Mouse (Mus musculus) embryonic fibroblast, embryonic 13.5 days (primary cell): ENCODE measurements around the gene Gm12169. TPM values are rescaled to one million over a fixed set of nuclear protein-coding genes. Genes with fewer than 3 reads are reported as not detected.

Experiments used
- H3K27ac ChIP-seq: 2 replicates; pipeline ENCODE4 v1.5.1; 2012; ENCODE audit warnings: low read length, control low read depth, inconsistent platforms; ENCODE audit not compliant: insufficient read depth
- H3K4me1 ChIP-seq: 2 replicates; pipeline ENCODE4 v1.6.1; 2011; ENCODE audit warnings: low read length; ENCODE audit not compliant: control insufficient read depth, insufficient read depth
- H3K4me3 ChIP-seq: 2 replicates; pipeline ENCODE4 v1.5.1; 2011; ENCODE audit warnings: mild to moderate bottlenecking, control low read depth, low read length; ENCODE audit not compliant: insufficient read depth
- CTCF ChIP-seq: IDR thresholded peaks from 2 replicates; pipeline ENCODE4 v1.5.1; 2011; ENCODE audit warnings: mild to moderate bottlenecking, control low read depth, low read length, moderate library complexity, borderline replicate concordance; ENCODE audit not compliant: insufficient read depth
- POLR2A ChIP-seq: IDR thresholded peaks from 2 replicates; pipeline ENCODE4 v1.6.1; 2011; ENCODE audit warnings: low read depth, mild to moderate bottlenecking, control low read depth, low read length, moderate library complexity
- polyA plus RNA-seq: library from polyadenylated mRNA; stranded (reverse); fragments of >200 nt; gene quantifications from 2 replicates; pipeline ENCODE4 v1.2.4, GENCODE M21; 2011; ENCODE audit warnings: low read depth; ENCODE audit not compliant: missing spikeins, insufficient read length

Gene Gm12169
- polyA plus RNA-seq, 1 experiment: not detected

DNA sequence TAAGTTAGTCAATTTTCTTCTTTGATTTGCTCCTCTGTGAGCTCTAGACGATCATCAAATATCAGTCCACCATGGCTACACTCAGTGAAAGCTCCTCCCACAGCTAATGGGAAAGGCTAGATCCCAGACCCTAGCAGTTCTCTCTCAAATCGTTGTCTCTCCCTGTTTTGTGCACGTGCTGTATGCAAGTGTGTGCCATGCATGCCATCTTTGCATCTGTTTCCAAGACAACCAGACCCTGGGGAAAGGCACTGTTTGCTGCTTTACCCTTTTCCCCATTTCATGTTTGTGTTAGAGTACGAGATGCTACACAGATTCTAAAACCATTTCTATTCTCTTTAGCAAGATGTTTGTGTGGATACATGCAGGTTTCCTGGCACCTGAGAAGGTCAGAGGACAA is 13.0 kb downstream of the Gm12169 start:
- Histone ChIP-seq H3K4me3 (no peak overlapping the region), H3K27ac (no peak overlapping the region), H3K4me1 (no peaks in the 10 kb centered on the region)
- no peak for TF ChIP-seq POLR2A
- TF ChIP-seq CTCF: no peak

DNA sequence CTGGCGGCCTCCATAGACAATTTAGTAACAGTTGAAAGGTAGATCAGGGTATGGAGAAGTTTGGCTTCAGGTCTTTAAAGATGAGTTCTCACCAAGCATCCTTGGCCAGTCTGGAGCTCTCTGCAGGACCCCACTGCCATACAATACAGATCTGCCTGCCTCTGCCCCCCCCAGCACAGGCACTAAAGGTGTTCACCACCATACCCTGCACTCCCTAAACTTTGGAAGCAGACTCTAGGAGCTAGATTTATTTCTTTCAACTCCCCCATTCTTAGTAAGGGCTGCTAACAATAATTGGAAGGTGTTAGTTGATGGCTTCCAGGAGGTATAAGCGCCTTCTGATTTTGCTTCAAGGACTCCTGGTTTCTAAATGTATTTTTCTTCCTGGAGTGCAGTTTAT is 19.5 kb downstream of the Gm12169 start:
- no peak for TF ChIP-seq CTCF
- TF ChIP-seq POLR2A: no peak
- no peak overlapping the region for H3K27ac ChIP-seq
- H3K4me3 ChIP-seq: no peak overlapping the region
- no peaks in the 10 kb centered on the region for H3K4me1 ChIP-seq

DNA sequence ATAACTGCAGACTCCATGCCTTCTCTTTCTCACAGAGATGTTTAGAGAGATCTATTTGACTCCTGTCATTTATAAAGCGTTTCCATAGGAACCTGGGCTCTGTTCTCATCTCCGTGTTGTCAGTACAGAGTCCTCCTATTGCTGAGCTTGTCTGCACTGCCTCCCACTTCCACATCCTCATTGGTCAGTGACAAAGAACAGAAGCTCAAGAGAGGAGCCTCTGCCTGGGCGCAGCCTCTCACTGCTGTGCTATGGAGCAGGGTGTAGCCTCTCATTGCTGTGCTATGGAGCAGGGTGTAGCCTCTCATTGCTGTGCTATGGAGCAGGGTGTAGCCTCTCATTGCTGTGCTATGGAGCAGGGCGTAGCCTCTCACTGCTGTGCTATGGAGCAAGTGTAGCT is 25.7 kb downstream of the Gm12169 start:
- no peak overlapping the region for H3K27ac ChIP-seq
- TF ChIP-seq POLR2A (no peak), CTCF (no peak)
- peaks cover 6% of the 10 kb centered on the region for H3K4me1 ChIP-seq
- no peak overlapping the region for H3K4me3 ChIP-seq

DNA sequence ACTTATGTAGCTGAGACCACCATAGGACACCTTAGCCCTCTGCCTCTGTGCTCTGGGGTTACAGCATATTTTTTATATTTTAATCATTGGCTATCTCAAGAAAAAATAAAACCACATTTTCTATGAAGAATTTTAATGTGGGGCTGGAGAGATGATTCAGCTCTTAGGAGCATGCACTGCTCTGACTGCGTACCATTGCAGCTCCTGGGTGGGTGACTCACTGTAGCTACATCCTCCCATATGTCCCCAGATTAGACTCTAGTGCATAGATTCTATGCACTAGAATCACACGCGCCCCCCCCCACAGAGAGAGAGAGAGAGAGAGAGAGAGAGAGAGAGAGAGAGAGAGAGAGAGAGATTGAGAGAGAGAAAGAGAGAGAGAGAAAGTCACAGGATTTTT is 28.7 kb downstream of the Gm12169 start:
- Histone ChIP-seq H3K27ac (peak overlapping the region; percentile 81), H3K4me1 (peaks cover 6% of the 10 kb centered on the region), H3K4me3 (no peak overlapping the region)
- TF ChIP-seq POLR2A (no peak), CTCF (no peak)

DNA sequence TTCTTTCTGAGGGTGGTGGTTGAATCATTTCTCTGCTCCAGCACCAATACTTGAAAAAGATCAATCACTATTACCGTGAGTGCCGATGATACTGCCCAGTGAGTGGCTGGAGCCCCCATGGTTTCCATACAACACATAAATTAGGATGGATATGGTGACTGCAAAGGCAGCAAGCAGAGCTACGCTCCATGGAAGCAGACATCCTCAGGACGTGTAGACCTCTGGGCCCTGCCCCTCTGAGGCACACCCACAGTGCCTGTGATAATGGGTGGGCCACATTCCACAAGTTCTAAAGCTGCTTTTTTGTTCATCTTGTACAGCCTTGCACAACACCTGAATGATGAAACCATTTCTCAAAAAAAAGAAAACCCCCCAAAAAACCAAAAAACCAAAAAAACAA is 37.1 kb downstream of the Gm12169 start:
- TF ChIP-seq POLR2A (no peak), CTCF (no peak)
- Histone ChIP-seq H3K4me1 (no peaks in the 10 kb centered on the region), H3K4me3 (no peak overlapping the region), H3K27ac (no peak overlapping the region)

DNA sequence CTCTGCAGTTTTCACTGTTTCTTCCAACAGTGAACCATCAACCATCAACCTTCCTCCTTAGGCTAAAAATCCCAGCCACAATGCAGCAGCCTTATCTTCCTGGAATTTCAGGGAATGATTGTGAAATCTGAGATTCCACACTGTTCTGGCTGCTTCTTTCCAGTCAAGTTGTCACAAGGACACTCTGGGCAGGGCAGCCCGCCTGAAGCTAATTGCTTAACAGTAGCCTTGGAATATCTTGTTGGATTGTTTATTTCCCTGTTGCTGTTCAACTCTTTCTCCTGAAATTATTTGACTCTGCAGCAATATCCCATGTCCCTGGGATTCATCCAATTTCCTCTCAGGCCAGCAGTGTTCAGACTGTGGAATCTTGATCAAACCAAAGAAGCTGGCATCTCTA is 40.7 kb downstream of the Gm12169 start:
- Histone ChIP-seq H3K4me1 (no peaks in the 10 kb centered on the region), H3K4me3 (no peak overlapping the region), H3K27ac (no peak overlapping the region)
- TF ChIP-seq CTCF (no peak), POLR2A (no peak)

DNA sequence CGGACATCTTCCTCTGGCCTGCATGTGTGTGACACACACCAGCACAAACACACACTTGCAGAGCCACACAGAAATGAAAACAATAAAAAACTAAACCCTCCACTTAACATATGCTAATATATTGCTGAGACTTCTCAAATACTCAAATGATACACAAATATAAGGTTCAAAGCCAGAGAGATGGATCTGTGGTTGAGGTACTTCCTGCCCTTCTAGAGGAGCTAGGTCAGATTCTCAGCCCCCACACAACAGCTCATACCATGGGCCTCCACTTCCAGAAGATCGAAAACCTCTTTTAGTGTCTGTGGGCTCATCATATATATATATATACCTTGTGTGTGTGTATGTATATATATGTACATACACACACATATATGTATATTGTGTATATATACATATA is 42.0 kb downstream of the Gm12169 start:
- H3K27ac ChIP-seq: no peak overlapping the region
- no peaks in the 10 kb centered on the region for H3K4me1 ChIP-seq
- no peak for TF ChIP-seq CTCF
- no peak for TF ChIP-seq POLR2A
- H3K4me3 ChIP-seq: no peak overlapping the region

DNA sequence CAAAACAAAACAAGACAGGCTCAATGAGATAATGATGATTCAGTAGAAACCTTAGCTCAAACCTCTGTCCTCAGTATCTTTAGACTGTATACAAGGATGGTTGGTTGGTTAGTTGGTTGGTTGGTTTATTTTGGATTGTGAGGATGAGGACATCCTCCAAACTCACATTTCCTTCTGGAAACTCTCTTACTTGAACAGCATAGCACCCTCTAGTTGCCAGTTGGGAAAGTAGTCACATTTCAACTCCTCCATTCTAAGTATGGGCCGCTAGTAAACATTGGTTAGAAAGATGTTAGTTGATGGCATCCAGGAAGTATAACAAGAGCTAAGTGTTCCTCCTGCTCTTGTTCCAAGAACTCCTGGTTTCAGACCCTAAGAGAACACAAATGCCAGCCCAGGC is 45.1 kb downstream of the Gm12169 start:
- Histone ChIP-seq H3K27ac (no peak overlapping the region), H3K4me1 (no peaks in the 10 kb centered on the region), H3K4me3 (no peak overlapping the region)
- no peak for TF ChIP-seq POLR2A

DNA sequence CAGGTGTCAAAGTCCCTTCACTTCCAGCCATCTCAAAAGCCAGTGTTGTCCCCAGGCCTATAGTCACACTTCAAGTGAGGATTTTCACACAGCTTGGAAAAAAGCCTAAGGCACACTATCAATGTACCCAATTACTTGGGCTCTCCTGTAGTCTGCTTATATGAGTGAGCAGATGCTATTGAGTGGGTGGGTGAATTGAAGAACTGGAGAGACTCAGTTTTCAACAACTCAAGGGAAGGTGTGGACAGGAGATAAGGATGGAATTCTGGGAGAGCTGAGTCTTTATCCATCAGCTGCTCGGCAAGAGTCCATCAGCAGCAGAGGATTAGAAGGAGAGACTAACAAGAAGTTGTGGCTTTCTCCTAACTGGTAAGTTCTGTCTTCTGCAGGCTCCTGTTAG is 47.3 kb downstream of the Gm12169 start, which contains the start of gene BC053393:
Gene BC053393, plus strand, starts transcription at position 210 of the 400 bp plus-strand sequence.
- H3K4me1 ChIP-seq: no peaks in the 10 kb centered on the region
- TF ChIP-seq CTCF: no peak
- TF ChIP-seq POLR2A: no peak
- H3K4me3 ChIP-seq: no peak within 1 kb of the TSS
- H3K27ac ChIP-seq: no peak within 1 kb of the TSS

DNA sequence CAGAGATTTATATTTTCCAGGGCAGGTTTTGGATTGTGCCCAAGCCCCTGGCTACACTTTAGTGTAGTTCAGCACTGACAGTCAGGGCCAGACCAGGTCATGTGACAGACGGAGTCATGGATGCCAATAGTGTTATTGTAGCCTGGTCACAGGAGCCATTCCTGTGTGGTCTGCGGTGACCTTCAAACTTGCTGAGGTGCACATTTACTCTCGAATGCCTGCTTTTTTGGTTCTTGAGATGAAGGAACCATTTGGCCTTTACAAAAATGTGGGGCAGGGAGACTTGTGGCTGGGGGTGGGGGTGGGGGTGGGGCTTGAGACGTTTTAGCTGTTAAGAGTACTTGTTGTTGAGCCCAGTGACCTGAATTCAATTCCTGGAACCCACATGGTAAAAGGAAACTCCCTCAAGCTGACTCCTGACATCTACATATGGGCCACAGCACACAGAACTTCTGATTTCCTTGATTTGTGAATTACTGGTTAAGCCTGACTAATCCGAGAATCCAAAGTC is 54.8 kb downstream of the Gm12169 start:
- TF ChIP-seq CTCF (no peak), POLR2A (no peak)
- Histone ChIP-seq H3K27ac (no peak overlapping the region), H3K4me1 (peaks cover 2% of the 10 kb centered on the region; the same call in 1 of the 2 replicates), H3K4me3 (no peak overlapping the region)

DNA sequence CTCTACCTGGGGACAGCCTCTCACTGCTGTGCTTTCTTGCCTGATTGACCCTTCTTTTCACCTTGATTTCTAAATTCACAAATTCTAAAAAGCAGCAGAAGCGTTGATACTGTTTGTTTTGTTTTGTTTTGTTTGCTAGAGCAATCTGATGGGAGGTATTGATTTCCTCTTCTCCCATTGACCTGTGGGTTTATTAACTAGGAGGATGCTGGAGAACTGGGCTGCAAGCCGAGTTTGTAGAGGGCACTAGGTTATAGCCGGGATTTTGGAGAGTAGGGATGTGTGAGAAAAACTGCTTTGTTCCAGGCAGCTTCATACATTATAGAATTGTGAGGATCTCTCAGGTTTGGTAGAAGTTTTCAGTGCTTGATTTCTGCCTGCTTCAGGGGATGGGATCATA is 56.4 kb downstream of the Gm12169 start:
- no peak overlapping the region for H3K4me3 ChIP-seq
- peaks cover 2% of the 10 kb centered on the region; the same call in 1 of the 2 replicates for H3K4me1 ChIP-seq
- TF ChIP-seq CTCF (no peak), POLR2A (no peak)

More for the DNA sequence above, 56.4 kb downstream of the Gm12169 start:
- no peak overlapping the region for H3K27ac ChIP-seq
